Mouse (Mus musculus) ZHBTc4 (cell line): ENCODE measurements around the gene Gnai1.

Source experiments
- DNase-seq: peaks from one replicate; pipeline ENCODE4 v3.0.0-alpha.2; 2011; ENCODE audit warnings: low read depth, low spot score

Gene Gnai1

GRCm38 (mm10) chr5:18288079-18288478 is 72.1 kb downstream of the Gnai1 start:
- DNase-seq, result no peak

GRCm38 (mm10) chr5:18282095-18282494 is 78.1 kb downstream of the Gnai1 start:
- no peak for DNase-seq

DNA sequence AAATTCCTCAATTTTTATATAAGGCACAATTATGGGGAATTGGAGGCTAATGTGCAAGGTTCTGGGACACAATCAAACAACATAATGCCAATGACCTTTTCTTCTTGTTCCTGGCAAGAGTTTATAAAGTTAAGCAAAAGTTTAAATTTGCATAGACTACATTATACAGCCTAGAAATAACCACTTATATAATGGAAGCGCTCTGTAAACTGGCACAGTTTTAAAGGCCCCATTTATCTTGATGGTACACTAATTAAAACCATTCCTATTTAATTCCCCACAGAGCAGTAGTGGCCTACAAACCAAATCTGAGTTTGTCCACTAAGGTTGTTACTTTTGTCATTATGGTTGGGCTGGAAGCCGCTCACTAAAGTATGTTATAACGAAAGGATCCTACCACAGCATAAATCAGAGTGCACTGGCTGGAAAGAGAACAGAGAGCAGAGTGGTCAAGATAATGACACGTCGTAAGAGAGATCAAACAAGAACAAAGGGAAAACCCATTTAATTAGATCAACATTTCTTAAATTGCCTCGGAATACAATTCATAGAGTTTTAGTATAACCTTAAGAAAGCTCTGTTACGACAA is 85.7 kb downstream of the Gnai1 start:
- no peak for DNase-seq

DNA sequence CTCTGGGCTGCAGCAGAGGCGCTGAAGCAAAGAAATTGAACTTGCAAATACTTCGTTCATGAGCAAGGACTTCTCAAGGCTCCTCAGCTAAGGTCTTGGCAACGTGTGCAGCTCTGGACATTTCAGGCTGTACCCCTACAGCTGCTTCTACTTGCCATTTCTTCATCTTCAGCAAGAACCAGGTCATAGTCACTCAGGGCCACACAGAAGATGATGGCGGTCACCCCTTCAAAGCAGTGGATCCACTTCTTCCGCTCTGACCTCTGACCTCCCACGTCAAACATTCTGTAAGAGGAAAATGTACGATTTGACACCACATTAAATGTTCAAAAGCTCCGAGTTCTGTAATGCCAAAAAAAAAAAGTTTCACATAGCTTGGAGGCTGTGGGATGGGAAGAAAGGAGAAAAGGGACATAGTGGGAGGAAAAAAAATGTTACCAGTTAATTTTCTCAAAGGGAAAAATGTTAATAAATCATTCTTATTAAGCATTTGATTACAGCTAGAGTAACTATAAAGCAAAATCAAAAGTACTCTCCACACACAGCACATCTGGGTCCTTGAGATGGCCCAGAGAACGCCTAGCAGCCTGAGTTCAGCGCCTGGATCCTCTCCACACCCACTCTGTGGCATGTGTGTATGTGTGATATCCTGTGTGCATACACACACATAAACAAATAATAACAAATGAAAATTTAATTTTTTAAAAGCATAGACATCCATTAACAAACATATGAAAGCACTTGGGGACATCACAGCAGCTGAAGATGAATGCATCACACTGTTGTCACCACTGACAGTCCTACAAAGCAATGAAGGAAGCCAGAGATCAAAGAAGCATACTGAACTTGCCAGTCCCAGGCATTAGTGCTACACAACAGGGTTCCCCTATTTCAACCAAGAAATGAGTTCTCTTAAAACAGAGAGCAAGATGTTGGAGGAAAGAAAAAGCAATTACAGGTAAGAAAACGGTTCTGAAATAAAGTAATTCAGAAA is 86.6 kb downstream of the Gnai1 start:
- DNase-seq, result no peak

- DNase-seq, result no peak
These were observed 109.7 kb downstream of the Gnai1 start for GRCm38 (mm10) chr5:18250379-18251017.

DNA sequence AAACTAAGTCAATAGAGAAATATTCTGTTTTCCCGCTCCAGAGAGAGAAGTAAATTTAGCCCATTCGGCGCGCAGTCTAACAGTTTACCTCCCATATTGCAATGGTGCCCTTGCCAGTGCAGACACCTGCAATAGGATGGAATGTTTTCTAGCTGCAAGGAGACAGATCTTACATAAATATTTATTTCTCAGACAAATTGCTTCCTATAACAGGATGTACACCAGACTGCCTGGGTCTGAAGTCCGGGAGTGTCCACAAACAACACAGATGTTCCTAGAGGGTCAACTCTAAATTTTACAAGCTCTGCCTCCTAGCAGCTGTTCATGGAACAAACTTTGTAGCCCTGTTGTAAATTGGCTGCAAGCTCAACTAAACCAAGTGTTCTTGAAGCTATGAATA is 111.0 kb downstream of the Gnai1 start:
- no peak for DNase-seq

GRCm38 (mm10) chr5:18229396-18229795 is 130.8 kb downstream of the Gnai1 start:
- no peak for DNase-seq

GRCm38 (mm10) chr5:18228866-18229265 is 131.3 kb downstream of the Gnai1 start:
- DNase-seq, result no peak

DNA sequence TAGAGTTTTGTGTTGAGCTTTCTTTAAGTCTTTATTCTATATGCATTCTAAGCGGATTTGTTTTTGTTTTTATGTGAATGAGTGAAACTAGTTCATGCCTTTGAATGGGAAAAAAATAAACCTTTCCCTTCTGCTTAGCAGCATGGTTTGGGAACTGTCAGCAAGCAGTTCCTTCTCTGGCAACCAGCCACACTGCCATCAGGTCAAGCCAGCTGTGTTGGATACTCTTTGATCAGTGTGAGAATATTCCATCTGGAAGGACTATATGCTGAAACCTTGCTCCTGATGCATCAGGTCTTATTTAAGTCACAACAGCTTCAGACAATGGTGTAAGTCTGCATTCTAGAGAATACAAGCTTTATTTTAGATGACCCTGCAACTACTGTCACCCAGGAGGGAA is 139.3 kb downstream of the Gnai1 start:
- no peak for DNase-seq

- DNase-seq, result no peak
These were observed 141.9 kb downstream of the Gnai1 start for GRCm38 (mm10) chr5:18218292-18218691.

- no peak for DNase-seq
These were observed 142.3 kb downstream of the Gnai1 start for GRCm38 (mm10) chr5:18217856-18218255.
